Mouse (Mus musculus) NIH3T3 (cell line): ENCODE results near the gene Glg1.
"Not testable (repeated sequence)": the region's sequence is repeated elsewhere in the genome, so short reads cannot be mapped to it uniquely, and the experiment has no call there.

Experiments used
- DNase-seq: peaks from one replicate; pipeline ENCODE4 v3.0.0-alpha.2; 2012; ENCODE audit warnings: low read depth

The Glg1 gene

GRCm38 (mm10) chr8:111258631-111259407, at the start of gene Glg1:
Glg1 (minus strand) TSS chr8:111259216.
- peak; percentile 98 for DNase-seq

GRCm38 (mm10) chr8:111305031-111305730, 46.2 kb upstream of the Glg1 start:
- DNase-seq, result peak; percentile 41

- no peak for DNase-seq
These were observed 45.3 kb upstream of the Glg1 start for GRCm38 (mm10) chr8:111304359-111304758.

- not testable (repeated sequence) for DNase-seq
These were observed 44.2 kb upstream of the Glg1 start for GRCm38 (mm10) chr8:111303076-111303803.

GRCm38 (mm10) chr8:111300597-111301546, 41.9 kb upstream of the Glg1 start:
- DNase-seq, result peak; percentile 21

GRCm38 (mm10) chr8:111299821-111300568, 41.0 kb upstream of the Glg1 start, which contains the start of gene Rfwd3:
Rfwd3 (minus strand) TSS chr8:111300222.
- peak; percentile 98 for DNase-seq

- DNase-seq, result peak; percentile 62
These were observed 40.4 kb upstream of the Glg1 start for GRCm38 (mm10) chr8:111299363-111299820.

- DNase-seq, result no peak
These were observed 39.0 kb upstream of the Glg1 start for GRCm38 (mm10) chr8:111298011-111298410.

GRCm38 (mm10) chr8:111291733-111292132, 32.7 kb upstream of the Glg1 start:
- no peak for DNase-seq

- no peak for DNase-seq
These were observed 31.6 kb upstream of the Glg1 start for GRCm38 (mm10) chr8:111290586-111290985.

- DNase-seq, result no peak
These were observed 26.6 kb upstream of the Glg1 start for GRCm38 (mm10) chr8:111285603-111286002.

GRCm38 (mm10) chr8:111282093-111282492, 23.1 kb upstream of the Glg1 start:
- no peak for DNase-seq

GRCm38 (mm10) chr8:111268277-111268676, 9.3 kb upstream of the Glg1 start:
- DNase-seq, result peak; percentile 50

- peak; percentile 35 for DNase-seq
These were observed 7.1 kb upstream of the Glg1 start for GRCm38 (mm10) chr8:111266161-111266560.

- no peak for DNase-seq
These were observed 5.7 kb upstream of the Glg1 start for GRCm38 (mm10) chr8:111264693-111265220.

GRCm38 (mm10) chr8:111261981-111262381, 3.0 kb upstream of the Glg1 start:
- DNase-seq, result peak; percentile 62

GRCm38 (mm10) chr8:111260251-111260650, 1.2 kb upstream of the Glg1 start:
- DNase-seq, result no peak

GRCm38 (mm10) chr8:111259408-111259741, 359 bp upstream of the Glg1 start:
- no peak for DNase-seq

GRCm38 (mm10) chr8:111258010-111258630, 896 bp downstream of the Glg1 start:
- no peak for DNase-seq
